Mouse (Mus musculus): ENCODE measurements at regions not wholly inside any gene's neighbourhood (a gene's known extent, or its start where the extent isn't known, plus 50 kb on each side); places are given as distances from the start of the nearest gene placed in this dataset.
"Not testable (repeated sequence)": the region's sequence is repeated elsewhere in the genome, so short reads cannot be mapped to it uniquely, and the experiment has no call there.

GRCm38 (mm10) chr12:98144464-98144863 lies 114.8 kb downstream of the Galc start:
- Histone ChIP-seq H3K27ac (ENCODE audit: low read depth, low read length) (no peak overlapping the region), H3K36me3 (ENCODE audit: control insufficient read depth, insufficient read depth, low read length) (no peaks in the 10 kb centered on the region), H3K9me3 (ENCODE audit: control insufficient read depth, low read length) (no peaks in the 10 kb centered on the region), H3K4me1 (replicated peaks; ENCODE audit: control insufficient read depth, insufficient read depth, low read length) (no peaks in the 10 kb centered on the region), H3K9ac (ENCODE audit: low read depth, low read length) (no peak overlapping the region), H3K4me2 (no peak overlapping the region), H3K27me3 (replicated peaks; ENCODE audit: control insufficient read depth, insufficient read depth, low read length) (no peaks in the 10 kb centered on the region), H3K4me3 (ENCODE audit: low read depth, low read length) (no peak overlapping the region)
- DNase-seq (ENCODE audit: low spot score) = no peak
- ATAC-seq (replicated peaks; ENCODE audit: low FRiP score) = no peak
- WGBS = 68% methylated on average over 4 of the region's 4 CpGs

DNA sequence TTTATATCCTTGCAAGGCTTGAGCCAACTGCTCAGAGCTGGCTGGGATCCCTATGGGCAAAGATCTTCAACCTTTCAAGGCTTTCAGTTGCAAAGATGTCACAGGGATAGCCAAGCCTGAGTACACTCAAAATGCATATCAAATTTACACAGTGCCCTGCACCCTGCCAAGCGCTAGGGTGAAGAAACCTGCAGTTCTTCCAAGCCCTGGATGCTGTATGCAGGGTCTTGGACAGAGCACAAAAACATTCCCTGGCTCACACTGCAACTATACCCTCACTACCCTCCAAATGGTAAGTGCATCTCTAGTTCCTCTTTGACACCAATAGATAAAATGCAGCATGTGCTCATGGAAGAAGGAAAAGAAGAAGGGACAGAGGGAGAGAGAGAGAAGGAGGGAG lies 116.1 kb downstream of the Galc start:
- Histone ChIP-seq H3K4me2 (no peak overlapping the region), H3K27ac (ENCODE audit: low read depth, low read length) (no peak overlapping the region), H3K9ac (ENCODE audit: low read depth, low read length) (no peak overlapping the region), H3K9me3 (ENCODE audit: control insufficient read depth, low read length) (no peaks in the 10 kb centered on the region), H3K27me3 (replicated peaks; ENCODE audit: control insufficient read depth, insufficient read depth, low read length) (no peaks in the 10 kb centered on the region), H3K36me3 (ENCODE audit: control insufficient read depth, insufficient read depth, low read length) (no peaks in the 10 kb centered on the region), H3K4me1 (replicated peaks; ENCODE audit: control insufficient read depth, insufficient read depth, low read length) (no peaks in the 10 kb centered on the region), H3K4me3 (ENCODE audit: low read depth, low read length) (no peak overlapping the region)
- DNase-seq (ENCODE audit: low spot score) (no peak), ATAC-seq (replicated peaks; ENCODE audit: low FRiP score) (no peak)
- WGBS = 75% methylated on average over 1 of the region's 1 CpGs

GRCm38 (mm10) chr12:98139906-98140305 lies 119.4 kb downstream of the Galc start:
- not testable (repeated sequence) for H3K4me1 ChIP-seq (replicated peaks; ENCODE audit: control insufficient read depth, insufficient read depth, low read length); H3K27me3 ChIP-seq (replicated peaks; ENCODE audit: control insufficient read depth, insufficient read depth, low read length); H3K36me3 ChIP-seq (ENCODE audit: control insufficient read depth, insufficient read depth, low read length); DNase-seq (ENCODE audit: low spot score); H3K4me3 ChIP-seq (ENCODE audit: low read depth, low read length); H3K27ac ChIP-seq (ENCODE audit: low read depth, low read length); H3K4me2 ChIP-seq; ATAC-seq (replicated peaks; ENCODE audit: low FRiP score); H3K9me3 ChIP-seq (ENCODE audit: control insufficient read depth, low read length); H3K9ac ChIP-seq (ENCODE audit: low read depth, low read length)
- WGBS = 76% methylated on average over 3 of the region's 3 CpGs

DNA sequence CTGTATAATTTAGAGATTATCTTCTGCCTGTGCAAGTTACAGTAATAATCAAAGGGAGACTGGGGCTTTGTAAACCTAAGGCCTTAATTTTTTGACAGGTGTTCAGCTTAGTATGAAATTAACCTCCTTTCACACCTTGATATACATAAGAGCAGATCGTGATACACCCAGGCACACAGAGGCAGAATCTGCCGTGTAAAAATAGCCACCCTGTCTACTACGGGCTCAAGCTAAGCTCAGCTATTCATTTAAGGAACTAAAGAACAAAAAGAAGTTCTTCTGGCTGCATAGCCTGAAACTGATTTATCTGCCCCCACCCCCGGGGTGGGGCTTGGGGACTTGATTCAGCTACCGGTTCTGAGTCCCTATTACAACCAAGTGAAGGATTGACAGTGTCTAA lies 128.0 kb downstream of the Galc start:
- DNase-seq (ENCODE audit: low spot score) = no peak
- Histone ChIP-seq H3K4me2 (no peak overlapping the region), H3K9me3 (ENCODE audit: control insufficient read depth, low read length) (no peaks in the 10 kb centered on the region), H3K4me1 (replicated peaks; ENCODE audit: control insufficient read depth, insufficient read depth, low read length) (no peaks in the 10 kb centered on the region), H3K9ac (ENCODE audit: low read depth, low read length) (no peak overlapping the region), H3K4me3 (ENCODE audit: low read depth, low read length) (no peak overlapping the region), H3K27ac (ENCODE audit: low read depth, low read length) (no peak overlapping the region), H3K27me3 (replicated peaks; ENCODE audit: control insufficient read depth, insufficient read depth, low read length) (no peaks in the 10 kb centered on the region), H3K36me3 (ENCODE audit: control insufficient read depth, insufficient read depth, low read length) (no peaks in the 10 kb centered on the region)
- WGBS = 80% methylated on average over 5 of the region's 5 CpGs
- ATAC-seq (replicated peaks; ENCODE audit: low FRiP score) = no peak

GRCm38 (mm10) chr12:98123541-98123940 lies 135.7 kb downstream of the Galc start:
- ATAC-seq (replicated peaks; ENCODE audit: low FRiP score) (no peak), DNase-seq (ENCODE audit: low spot score) (no peak)
- no peaks in the 10 kb centered on the region for H3K9me3 ChIP-seq (ENCODE audit: control insufficient read depth, low read length)
- no peak overlapping the region for H3K4me3 ChIP-seq (ENCODE audit: low read depth, low read length)
- no peak overlapping the region for H3K4me2 ChIP-seq
- no peak overlapping the region for H3K9ac ChIP-seq (ENCODE audit: low read depth, low read length)
- no peaks in the 10 kb centered on the region for H3K27me3 ChIP-seq (replicated peaks; ENCODE audit: control insufficient read depth, insufficient read depth, low read length)
- H3K27ac ChIP-seq (ENCODE audit: low read depth, low read length) = no peak overlapping the region
- no peaks in the 10 kb centered on the region for H3K4me1 ChIP-seq (replicated peaks; ENCODE audit: control insufficient read depth, insufficient read depth, low read length)
- 65% methylated on average over 3 of the region's 3 CpGs for WGBS
- no peaks in the 10 kb centered on the region for H3K36me3 ChIP-seq (ENCODE audit: control insufficient read depth, insufficient read depth, low read length)

- no peaks in the 10 kb centered on the region for H3K36me3 ChIP-seq (ENCODE audit: control insufficient read depth, insufficient read depth, low read length)
- H3K27ac ChIP-seq (ENCODE audit: low read depth, low read length) = no peak overlapping the region
- no peaks in the 10 kb centered on the region for H3K4me1 ChIP-seq (replicated peaks; ENCODE audit: control insufficient read depth, insufficient read depth, low read length)
- no peaks in the 10 kb centered on the region for H3K9me3 ChIP-seq (ENCODE audit: control insufficient read depth, low read length)
- ATAC-seq (replicated peaks; ENCODE audit: low FRiP score) = no peak
- WGBS = 69% methylated on average over 9 of the region's 9 CpGs
- H3K4me3 ChIP-seq (ENCODE audit: low read depth, low read length) = no peak overlapping the region
- DNase-seq (ENCODE audit: low spot score) = no peak
- no peaks in the 10 kb centered on the region for H3K27me3 ChIP-seq (replicated peaks; ENCODE audit: control insufficient read depth, insufficient read depth, low read length)
- H3K4me2 ChIP-seq = no peak overlapping the region
- no peak overlapping the region for H3K9ac ChIP-seq (ENCODE audit: low read depth, low read length)
Measured at GRCm38 (mm10) chr12:98108039-98108438, 151.2 kb downstream of the Galc start.

GRCm38 (mm10) chr12:98106789-98107684 lies 152.2 kb downstream of the Galc start:
- no peak overlapping the region for H3K4me2 ChIP-seq
- WGBS = 54% methylated on average over 10 of the region's 10 CpGs
- no peak overlapping the region for H3K27ac ChIP-seq (ENCODE audit: low read depth, low read length)
- H3K4me1 ChIP-seq (replicated peaks; ENCODE audit: control insufficient read depth, insufficient read depth, low read length) = no peaks in the 10 kb centered on the region
- no peaks in the 10 kb centered on the region for H3K36me3 ChIP-seq (ENCODE audit: control insufficient read depth, insufficient read depth, low read length)
- no peak overlapping the region for H3K4me3 ChIP-seq (ENCODE audit: low read depth, low read length)
- H3K9ac ChIP-seq (ENCODE audit: low read depth, low read length) = no peak overlapping the region
- no peaks in the 10 kb centered on the region for H3K9me3 ChIP-seq (ENCODE audit: control insufficient read depth, low read length)
- no peaks in the 10 kb centered on the region for H3K27me3 ChIP-seq (replicated peaks; ENCODE audit: control insufficient read depth, insufficient read depth, low read length)
- ATAC-seq (replicated peaks; ENCODE audit: low FRiP score) (no peak), DNase-seq (ENCODE audit: low spot score) (no peak)

GRCm38 (mm10) chr12:98106151-98106788 lies 153.0 kb downstream of the Galc start:
- H3K4me1 ChIP-seq (replicated peaks; ENCODE audit: control insufficient read depth, insufficient read depth, low read length) = no peaks in the 10 kb centered on the region
- no peaks in the 10 kb centered on the region for H3K9me3 ChIP-seq (ENCODE audit: control insufficient read depth, low read length)
- no peaks in the 10 kb centered on the region for H3K36me3 ChIP-seq (ENCODE audit: control insufficient read depth, insufficient read depth, low read length)
- no peak overlapping the region for H3K9ac ChIP-seq (ENCODE audit: low read depth, low read length)
- 48% methylated on average over 3 of the region's 3 CpGs for WGBS
- no peak overlapping the region for H3K4me3 ChIP-seq (ENCODE audit: low read depth, low read length)
- H3K27ac ChIP-seq (ENCODE audit: low read depth, low read length) = no peak overlapping the region
- no peak for DNase-seq (ENCODE audit: low spot score)
- no peak overlapping the region for H3K4me2 ChIP-seq
- H3K27me3 ChIP-seq (replicated peaks; ENCODE audit: control insufficient read depth, insufficient read depth, low read length) = no peaks in the 10 kb centered on the region
- no peak for ATAC-seq (replicated peaks; ENCODE audit: low FRiP score)

GRCm38 (mm10) chr12:98105749-98106148 lies 153.5 kb downstream of the Galc start:
- no peak overlapping the region for H3K4me3 ChIP-seq (ENCODE audit: low read depth, low read length)
- H3K9me3 ChIP-seq (ENCODE audit: control insufficient read depth, low read length) = no peaks in the 10 kb centered on the region
- H3K27ac ChIP-seq (ENCODE audit: low read depth, low read length) = no peak overlapping the region
- H3K36me3 ChIP-seq (ENCODE audit: control insufficient read depth, insufficient read depth, low read length) = no peaks in the 10 kb centered on the region
- no peaks in the 10 kb centered on the region for H3K4me1 ChIP-seq (replicated peaks; ENCODE audit: control insufficient read depth, insufficient read depth, low read length)
- ATAC-seq (replicated peaks; ENCODE audit: low FRiP score) (no peak), DNase-seq (ENCODE audit: low spot score) (no peak)
- H3K4me2 ChIP-seq = no peak overlapping the region
- H3K27me3 ChIP-seq (replicated peaks; ENCODE audit: control insufficient read depth, insufficient read depth, low read length) = no peaks in the 10 kb centered on the region
- H3K9ac ChIP-seq (ENCODE audit: low read depth, low read length) = no peak overlapping the region

All from liver, embryonic 11.5 days (tissue).